Mouse (Mus musculus): Measurements from ENCODE around the gene Zfyve1. TPM values are rescaled to one million over a fixed set of nuclear protein-coding genes. Genes with fewer than 3 reads are reported as not detected.
"Not testable (repeated sequence)": the region's sequence is repeated elsewhere in the genome, so short reads cannot be mapped to it uniquely, and the experiment has no call there.

Zfyve1 gene
- polyA plus RNA-seq, 1 experiment from 2014 or later, result 18.2 TPM

DNA sequence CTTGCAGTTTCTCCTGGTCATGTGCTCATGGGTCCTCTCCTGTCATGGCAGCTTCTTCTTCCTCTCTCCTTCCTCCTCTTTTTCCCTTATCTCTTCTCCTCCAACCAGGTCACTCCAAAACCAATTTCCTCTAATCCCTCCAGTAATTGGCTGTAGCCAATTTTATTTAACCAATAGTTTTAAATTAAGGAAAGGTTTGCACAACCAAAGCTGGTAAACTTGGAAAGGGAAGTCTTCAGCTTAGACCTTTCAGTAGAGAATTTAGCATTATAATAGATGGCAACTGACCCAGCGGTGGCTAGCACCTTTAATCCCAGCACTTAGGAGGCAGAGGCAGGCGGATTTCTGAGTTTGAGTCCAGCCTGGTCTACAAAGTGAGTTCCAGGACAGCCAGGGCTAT lies 9.4 kb upstream of the Zfyve1 start:
- H3K9me3 ChIP-seq; H3K36me3 ChIP-seq; H3K27ac ChIP-seq; H3K9ac ChIP-seq; H3K27me3 ChIP-seq; H3K4me3 ChIP-seq; ATAC-seq (ENCODE audit: insufficient number of reproducible peaks, low FRiP score, low TSS enrichment, low read depth); H3K4me1 ChIP-seq; H3K4me2 ChIP-seq: not testable (repeated sequence)
- 94% methylated on average over 2 of the region's 2 CpGs for WGBS

DNA sequence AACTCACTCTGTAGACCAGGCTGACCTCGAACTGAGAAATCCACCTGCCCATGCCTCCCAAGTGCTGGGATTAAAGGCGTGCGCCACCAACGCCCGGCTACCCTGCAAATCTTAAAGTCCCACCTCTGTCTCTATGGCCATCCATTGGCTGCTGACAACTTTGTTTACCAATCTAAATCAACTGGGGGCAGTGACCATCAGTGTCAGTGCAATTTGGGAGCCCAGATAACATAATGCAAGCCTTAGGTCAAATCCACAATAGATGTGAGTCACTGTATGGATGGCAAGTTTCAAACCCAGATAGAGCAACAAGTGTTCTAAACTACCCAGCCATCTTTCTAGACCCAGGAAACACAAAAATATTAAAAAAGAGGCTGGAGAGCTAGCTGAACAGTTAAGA lies 5.3 kb upstream of the Zfyve1 start:
- H3K36me3 ChIP-seq, result no peaks in the 10 kb centered on the region
- WGBS, result 79% methylated on average over 5 of the region's 5 CpGs
- H3K27me3 ChIP-seq, result no peaks in the 10 kb centered on the region
- no peak overlapping the region for H3K4me2 ChIP-seq
- H3K4me3 ChIP-seq, result no peak overlapping the region
- H3K27ac ChIP-seq, result no peak overlapping the region
- no peak overlapping the region for H3K9ac ChIP-seq
- ATAC-seq (ENCODE audit: insufficient number of reproducible peaks, low FRiP score, low TSS enrichment, low read depth), result no peak
- no peaks in the 10 kb centered on the region for H3K4me1 ChIP-seq
- H3K9me3 ChIP-seq, result no peaks in the 10 kb centered on the region

GRCm38 (mm10) chr12:83597881-83598280 lies 859 bp upstream of the Zfyve1 start:
- 82% methylated on average over 2 of the region's 2 CpGs for WGBS
- Histone ChIP-seq H3K4me2 (no peak overlapping the region), H3K4me1 (peaks cover 21% of the 10 kb centered on the region), H3K9me3 (no peaks in the 10 kb centered on the region), H3K27me3 (no peaks in the 10 kb centered on the region), H3K4me3 (no peak overlapping the region), H3K27ac (no peak overlapping the region), H3K9ac (no peak overlapping the region), H3K36me3 (peaks cover 17% of the 10 kb centered on the region)
- no peak for ATAC-seq (ENCODE audit: insufficient number of reproducible peaks, low FRiP score, low TSS enrichment, low read depth)

GRCm38 (mm10) chr12:83596191-83596954 lies 649 bp downstream of the Zfyve1 start:
- Histone ChIP-seq H3K9me3 (no peaks in the 10 kb centered on the region), H3K9ac (peak overlapping the region; percentile 94), H3K4me2 (peak overlapping the region; percentile 57), H3K27me3 (no peaks in the 10 kb centered on the region), H3K27ac (peak overlapping the region; percentile 89), H3K4me1 (peaks cover 21% of the 10 kb centered on the region), H3K4me3 (peak overlapping the region; percentile 95), H3K36me3 (peaks cover 29% of the 10 kb centered on the region)
- no peak; the same call in 1 of the 2 replicates for ATAC-seq (ENCODE audit: insufficient number of reproducible peaks, low FRiP score, low TSS enrichment, low read depth)
- WGBS, result 3% methylated on average over 19 of the region's 20 CpGs

GRCm38 (mm10) chr12:83594454-83595040 lies 2.5 kb downstream of the Zfyve1 start:
- no peak overlapping the region for H3K9ac ChIP-seq
- H3K27ac ChIP-seq, result no peak overlapping the region
- no peak overlapping the region for H3K4me3 ChIP-seq
- peaks cover 45% of the 10 kb centered on the region for H3K36me3 ChIP-seq
- H3K4me1 ChIP-seq, result peaks cover 21% of the 10 kb centered on the region
- H3K27me3 ChIP-seq, result no peaks in the 10 kb centered on the region
- no peak overlapping the region for H3K4me2 ChIP-seq
- H3K9me3 ChIP-seq, result no peaks in the 10 kb centered on the region
- no peak for ATAC-seq (ENCODE audit: insufficient number of reproducible peaks, low FRiP score, low TSS enrichment, low read depth)
- WGBS, result 88% methylated on average over 9 of the region's 9 CpGs

DNA sequence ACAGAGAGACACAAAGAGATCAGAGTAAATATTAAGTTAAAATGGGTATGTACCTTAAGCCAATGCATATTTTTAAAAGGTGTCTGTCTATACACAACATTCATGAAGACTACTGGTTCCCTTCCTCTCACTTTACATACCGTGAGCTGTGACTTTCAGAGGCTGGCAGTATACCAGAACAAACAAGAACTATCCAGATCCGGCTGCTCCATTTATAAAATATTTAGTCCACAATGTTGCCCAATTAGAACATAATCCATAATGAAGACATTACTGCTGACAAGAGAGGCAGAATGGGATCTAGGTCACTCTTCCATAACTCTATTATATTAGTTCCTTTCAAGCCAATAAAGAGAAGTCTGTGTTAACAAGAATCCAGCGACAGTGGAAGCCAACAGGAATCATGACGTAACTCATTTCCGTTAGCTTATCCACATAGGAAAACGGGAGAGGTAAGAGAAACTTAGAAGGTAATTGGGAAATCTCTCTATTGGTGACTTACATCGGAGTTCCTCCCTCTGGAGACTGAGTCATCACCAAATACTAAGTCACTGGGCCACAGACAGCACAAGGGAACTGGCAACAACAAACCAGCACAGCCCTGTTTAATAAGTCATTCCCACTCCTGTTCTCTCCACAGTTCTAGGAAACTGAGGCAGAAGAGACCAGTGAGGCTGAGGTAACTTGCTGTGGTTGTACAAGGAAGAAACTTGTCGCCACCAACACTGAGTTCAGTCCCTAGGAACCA lies 5.1 kb downstream of the Zfyve1 start:
- ATAC-seq (ENCODE audit: insufficient number of reproducible peaks, low FRiP score, low TSS enrichment, low read depth), result no peak
- H3K27me3 ChIP-seq, result no peaks in the 10 kb centered on the region
- no peak overlapping the region for H3K9ac ChIP-seq
- no peak overlapping the region for H3K4me2 ChIP-seq
- no peak overlapping the region for H3K27ac ChIP-seq
- no peaks in the 10 kb centered on the region for H3K9me3 ChIP-seq
- H3K4me3 ChIP-seq, result no peak overlapping the region
- 84% methylated on average over 8 of the region's 8 CpGs for WGBS
- H3K4me1 ChIP-seq, result peaks cover 21% of the 10 kb centered on the region
- H3K36me3 ChIP-seq, result peaks cover 72% of the 10 kb centered on the region

GRCm38 (mm10) chr12:83586628-83587027 lies 10.4 kb downstream of the Zfyve1 start:
- H3K9ac ChIP-seq, result no peak overlapping the region
- no peak for ATAC-seq (ENCODE audit: insufficient number of reproducible peaks, low FRiP score, low TSS enrichment, low read depth)
- peaks cover 61% of the 10 kb centered on the region for H3K36me3 ChIP-seq
- H3K27me3 ChIP-seq, result no peaks in the 10 kb centered on the region
- 92% methylated on average over 5 of the region's 5 CpGs for WGBS
- no peak overlapping the region for H3K4me2 ChIP-seq
- no peak overlapping the region for H3K4me3 ChIP-seq
- H3K9me3 ChIP-seq, result no peaks in the 10 kb centered on the region
- no peaks in the 10 kb centered on the region for H3K4me1 ChIP-seq
- H3K27ac ChIP-seq, result no peak overlapping the region

DNA sequence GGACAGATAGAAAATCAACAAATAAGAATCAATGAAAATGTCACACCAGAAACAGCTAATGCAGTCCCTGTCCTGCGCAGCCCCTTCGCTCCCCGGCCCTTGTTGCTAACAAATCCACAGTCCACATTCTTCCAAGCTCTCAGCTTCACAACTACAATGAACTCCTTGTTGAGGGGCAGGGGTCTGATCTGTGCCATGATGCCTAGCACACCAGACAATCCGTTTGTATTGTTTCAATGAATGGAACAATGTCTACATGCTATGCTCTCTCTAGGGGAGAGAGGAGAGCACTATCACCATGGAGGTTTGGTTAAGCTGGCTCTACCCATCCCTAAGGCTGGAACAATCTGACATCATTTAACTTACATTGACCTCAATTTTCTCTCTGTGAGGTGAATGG lies 14.3 kb downstream of the Zfyve1 start:
- no peak for ATAC-seq (ENCODE audit: insufficient number of reproducible peaks, low FRiP score, low TSS enrichment, low read depth)
- no peaks in the 10 kb centered on the region for H3K27me3 ChIP-seq
- no peak overlapping the region for H3K4me3 ChIP-seq
- 85% methylated on average over 4 of the region's 4 CpGs for WGBS
- no peak overlapping the region for H3K4me2 ChIP-seq
- H3K36me3 ChIP-seq, result peaks cover 37% of the 10 kb centered on the region
- H3K9ac ChIP-seq, result no peak overlapping the region
- H3K27ac ChIP-seq, result no peak overlapping the region
- H3K4me1 ChIP-seq, result 0 out of 2 replicates have a peak, but pooled peaks cover 5% of the 10 kb centered on the region
- H3K9me3 ChIP-seq, result no peaks in the 10 kb centered on the region

- Histone ChIP-seq H3K27ac (no peak overlapping the region), H3K4me1 (0 out of 2 replicates have a peak, but pooled peaks cover 5% of the 10 kb centered on the region), H3K36me3 (peaks cover 31% of the 10 kb centered on the region), H3K27me3 (no peaks in the 10 kb centered on the region), H3K4me3 (no peak overlapping the region), H3K9ac (no peak overlapping the region), H3K4me2 (no peak overlapping the region), H3K9me3 (no peaks in the 10 kb centered on the region)
- WGBS, result 76% methylated on average over 4 of the region's 4 CpGs
- ATAC-seq (ENCODE audit: insufficient number of reproducible peaks, low FRiP score, low TSS enrichment, low read depth), result no peak
These were observed 14.9 kb downstream of the Zfyve1 start for GRCm38 (mm10) chr12:83582106-83582505.

- Histone ChIP-seq H3K36me3 (peaks cover 30% of the 10 kb centered on the region), H3K27ac (no peak overlapping the region)
- WGBS, result 92% methylated on average over 3 of the region's 3 CpGs
These were observed 16.7 kb downstream of the Zfyve1 start for GRCm38 (mm10) chr12:83580283-83580682.

DNA sequence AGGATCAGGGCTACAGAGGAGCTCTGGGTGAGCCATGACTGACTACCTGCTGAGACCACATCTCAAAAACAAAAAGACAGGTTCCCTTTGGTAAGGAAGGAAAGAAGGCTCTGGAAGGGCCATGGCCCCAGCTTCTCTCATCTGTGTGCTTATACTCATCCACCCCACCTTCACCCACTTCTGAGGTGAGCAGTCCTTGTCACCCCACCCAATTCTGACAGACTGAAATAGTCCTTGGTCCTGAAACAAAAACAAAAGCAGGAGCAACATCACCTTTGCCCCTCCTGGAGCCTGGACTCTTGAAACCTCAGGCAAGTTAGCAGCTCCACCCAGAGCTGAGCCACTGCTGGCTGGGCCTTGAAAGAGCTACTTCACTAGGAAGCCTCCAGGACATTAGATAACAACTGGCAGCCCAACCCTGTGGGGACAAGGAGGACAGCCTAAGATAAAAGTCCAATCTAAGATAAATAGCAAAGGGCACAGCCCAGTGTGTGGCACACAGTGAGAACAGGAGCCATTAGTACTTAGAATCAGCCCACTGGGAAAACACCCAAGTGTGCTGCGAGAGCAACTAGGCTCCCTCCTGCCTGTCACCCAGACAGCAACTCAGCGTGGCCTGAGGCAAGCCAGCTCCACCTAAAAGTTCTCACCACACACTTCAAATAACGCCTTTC lies 18.0 kb downstream of the Zfyve1 start:
- Histone ChIP-seq H3K4me2 (no peak overlapping the region), H3K9me3 (no peaks in the 10 kb centered on the region), H3K27ac (no peak overlapping the region), H3K27me3 (no peaks in the 10 kb centered on the region), H3K36me3 (peaks cover 39% of the 10 kb centered on the region), H3K9ac (no peak overlapping the region), H3K4me1 (0 out of 2 replicates have a peak, but pooled peaks cover 5% of the 10 kb centered on the region), H3K4me3 (no peak overlapping the region)
- 46% methylated on average over 3 of the region's 3 CpGs for WGBS
- no peak for ATAC-seq (ENCODE audit: insufficient number of reproducible peaks, low FRiP score, low TSS enrichment, low read depth)

More at GRCm38 (mm10) chr12:83580283-83580682, 16.7 kb downstream of the Zfyve1 start:
- no peak overlapping the region for H3K4me3 ChIP-seq
- H3K4me1 ChIP-seq, result 0 out of 2 replicates have a peak, but pooled peaks cover 5% of the 10 kb centered on the region
- H3K27me3 ChIP-seq, result no peaks in the 10 kb centered on the region
- no peak overlapping the region for H3K9ac ChIP-seq
- no peak for ATAC-seq (ENCODE audit: insufficient number of reproducible peaks, low FRiP score, low TSS enrichment, low read depth)
- H3K4me2 ChIP-seq, result no peak overlapping the region
- no peaks in the 10 kb centered on the region for H3K9me3 ChIP-seq

Data from limb, embryonic 15.5 days (tissue).